Mouse (Mus musculus): Measurements from ENCODE around the gene Gna12. TPM values are rescaled to one million over a fixed set of nuclear protein-coding genes. Genes with fewer than 3 reads are reported as not detected.

Gene Gna12
- polyA plus RNA-seq, 1 experiment from 2014 or later, result 49.7 TPM

DNA sequence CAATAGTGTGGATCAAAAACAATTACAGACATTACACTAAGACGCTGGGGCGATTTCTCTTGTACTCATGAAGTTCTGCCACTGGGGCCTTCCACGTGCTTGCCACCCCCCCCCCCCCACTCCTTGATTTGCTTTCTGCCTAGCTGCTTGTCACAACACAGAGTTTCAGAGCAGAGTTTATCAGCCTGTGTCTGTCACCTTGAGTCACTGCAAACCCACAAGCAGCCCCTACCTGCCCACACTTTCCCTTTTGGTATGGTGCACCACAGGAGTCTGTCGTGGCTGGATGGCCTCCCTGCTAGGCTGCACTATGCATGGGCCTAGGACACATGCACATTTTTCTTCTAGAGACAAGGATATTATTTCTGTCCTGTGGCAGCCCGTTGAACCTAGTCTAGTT lies 31.5 kb downstream of the Gna12 start:
- no peak overlapping the region for H3K4me3 ChIP-seq (ENCODE audit: low read depth, low read length)
- no peaks in the 10 kb centered on the region for H3K27me3 ChIP-seq (ENCODE audit: control insufficient read depth, insufficient read depth, low read length)
- DNase-seq (ENCODE audit: low spot score) (no peak), ATAC-seq (replicated peaks; ENCODE audit: low FRiP score) (no peak)
- 80% methylated on average over 5 of the region's 5 CpGs for WGBS
- no peaks in the 10 kb centered on the region for H3K4me1 ChIP-seq (replicated peaks; ENCODE audit: control insufficient read depth, insufficient read depth, low read length)
- no peak overlapping the region for H3K27ac ChIP-seq (ENCODE audit: low read depth, low read length)
- H3K4me2 ChIP-seq (ENCODE audit: low read depth, low read length, severe bottlenecking), result no peak overlapping the region
- H3K9ac ChIP-seq (ENCODE audit: low read length), result no peak overlapping the region
- no peaks in the 10 kb centered on the region for H3K36me3 ChIP-seq (ENCODE audit: control insufficient read depth, insufficient read depth, low read length)
- no peaks in the 10 kb centered on the region for H3K9me3 ChIP-seq (ENCODE audit: control insufficient read depth, low read length)

DNA sequence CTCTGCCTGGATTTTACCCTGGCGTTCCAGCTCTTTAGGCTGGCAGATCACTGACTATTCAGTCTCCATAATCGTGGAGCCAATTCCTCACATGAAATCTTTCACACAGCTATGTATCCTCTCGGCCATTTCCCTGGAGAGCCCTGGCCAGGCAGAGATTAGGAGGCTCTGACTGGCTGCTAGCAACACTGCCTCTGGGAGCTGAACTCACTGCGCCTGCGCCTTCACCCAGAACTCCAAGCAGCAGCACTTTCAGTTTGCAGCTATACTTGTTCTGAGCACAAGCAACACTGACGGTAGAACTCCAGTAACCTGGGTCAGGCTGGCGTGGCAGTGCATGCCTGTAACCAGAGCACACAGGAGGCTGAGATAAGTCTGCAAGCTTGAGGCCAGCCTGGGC lies 32.1 kb downstream of the Gna12 start:
- DNase-seq (ENCODE audit: low spot score), result no peak
- no peak overlapping the region for H3K4me2 ChIP-seq (ENCODE audit: low read depth, low read length, severe bottlenecking)
- no peaks in the 10 kb centered on the region for H3K36me3 ChIP-seq (ENCODE audit: control insufficient read depth, insufficient read depth, low read length)
- no peak overlapping the region for H3K4me3 ChIP-seq (ENCODE audit: low read depth, low read length)
- no peak overlapping the region for H3K9ac ChIP-seq (ENCODE audit: low read length)
- H3K9me3 ChIP-seq (ENCODE audit: control insufficient read depth, low read length), result no peaks in the 10 kb centered on the region
- no peaks in the 10 kb centered on the region for H3K27me3 ChIP-seq (ENCODE audit: control insufficient read depth, insufficient read depth, low read length)
- no peak overlapping the region for H3K27ac ChIP-seq (ENCODE audit: low read depth, low read length)
- no peak for ATAC-seq (replicated peaks; ENCODE audit: low FRiP score)
- WGBS, result 82% methylated on average over 7 of the region's 7 CpGs
- H3K4me1 ChIP-seq (replicated peaks; ENCODE audit: control insufficient read depth, insufficient read depth, low read length), result no peaks in the 10 kb centered on the region

DNA sequence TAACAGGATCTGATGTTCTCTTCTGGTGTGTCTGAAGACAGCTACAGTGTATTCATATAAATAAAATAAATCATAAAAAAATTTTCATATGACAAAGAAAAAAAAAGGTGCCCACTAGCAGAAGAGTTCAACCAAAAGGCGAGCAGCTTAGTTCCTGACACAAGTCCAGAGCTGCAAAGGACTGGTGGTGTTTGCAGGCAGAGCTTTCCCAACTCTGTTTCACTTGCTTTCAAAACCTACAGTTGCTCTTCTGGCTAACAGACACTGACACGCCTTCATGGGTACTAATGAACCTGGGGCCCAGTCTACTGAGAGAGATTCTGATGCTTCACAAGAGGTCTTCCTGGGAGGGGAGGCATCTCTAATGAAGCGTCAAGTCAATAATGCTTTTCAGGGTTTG lies 34.2 kb downstream of the Gna12 start:
- no peaks in the 10 kb centered on the region for H3K27me3 ChIP-seq (ENCODE audit: control insufficient read depth, insufficient read depth, low read length)
- DNase-seq (ENCODE audit: low spot score), result no peak
- H3K4me1 ChIP-seq (replicated peaks; ENCODE audit: control insufficient read depth, insufficient read depth, low read length), result peaks cover 9% of the 10 kb centered on the region; the same call in 1 of the 2 replicates
- 78% methylated on average over 3 of the region's 3 CpGs for WGBS
- ATAC-seq (replicated peaks; ENCODE audit: low FRiP score), result no peak
- H3K36me3 ChIP-seq (ENCODE audit: control insufficient read depth, insufficient read depth, low read length), result no peaks in the 10 kb centered on the region
- no peaks in the 10 kb centered on the region for H3K9me3 ChIP-seq (ENCODE audit: control insufficient read depth, low read length)
- no peak overlapping the region for H3K27ac ChIP-seq (ENCODE audit: low read depth, low read length)
- no peak overlapping the region for H3K4me2 ChIP-seq (ENCODE audit: low read depth, low read length, severe bottlenecking)
- H3K4me3 ChIP-seq (ENCODE audit: low read depth, low read length), result no peak overlapping the region
- H3K9ac ChIP-seq (ENCODE audit: low read length), result no peak overlapping the region

DNA sequence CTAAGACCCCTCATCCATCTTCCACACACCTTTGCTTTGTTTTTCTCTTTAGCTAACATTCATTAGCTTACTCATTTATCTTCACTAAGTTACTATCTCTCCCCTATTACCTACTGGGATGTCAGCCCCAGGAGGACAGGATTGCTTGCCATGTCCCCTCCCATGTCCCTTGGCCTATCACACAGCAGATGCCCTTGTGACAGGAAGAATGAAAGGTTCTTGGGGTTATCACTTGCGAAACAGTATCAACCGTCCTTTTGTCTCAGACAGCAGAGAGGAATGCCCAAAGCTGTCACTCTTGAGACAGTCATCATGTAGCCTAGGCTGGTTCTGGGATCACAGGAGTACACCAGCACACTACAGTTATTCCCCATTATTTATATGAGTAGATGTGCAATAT lies 35.1 kb downstream of the Gna12 start:
- DNase-seq (ENCODE audit: low spot score) (no peak), ATAC-seq (replicated peaks; ENCODE audit: low FRiP score) (no peak)
- Histone ChIP-seq H3K4me2 (ENCODE audit: low read depth, low read length, severe bottlenecking) (no peak overlapping the region), H3K36me3 (ENCODE audit: control insufficient read depth, insufficient read depth, low read length) (no peaks in the 10 kb centered on the region), H3K9ac (ENCODE audit: low read length) (no peak overlapping the region), H3K4me3 (ENCODE audit: low read depth, low read length) (no peak overlapping the region), H3K9me3 (ENCODE audit: control insufficient read depth, low read length) (no peaks in the 10 kb centered on the region), H3K27me3 (ENCODE audit: control insufficient read depth, insufficient read depth, low read length) (no peaks in the 10 kb centered on the region), H3K27ac (ENCODE audit: low read depth, low read length) (no peak overlapping the region), H3K4me1 (replicated peaks; ENCODE audit: control insufficient read depth, insufficient read depth, low read length) (peaks cover 13% of the 10 kb centered on the region; the same call in 1 of the 2 replicates)
- 80% methylated on average over 2 of the region's 2 CpGs for WGBS

DNA sequence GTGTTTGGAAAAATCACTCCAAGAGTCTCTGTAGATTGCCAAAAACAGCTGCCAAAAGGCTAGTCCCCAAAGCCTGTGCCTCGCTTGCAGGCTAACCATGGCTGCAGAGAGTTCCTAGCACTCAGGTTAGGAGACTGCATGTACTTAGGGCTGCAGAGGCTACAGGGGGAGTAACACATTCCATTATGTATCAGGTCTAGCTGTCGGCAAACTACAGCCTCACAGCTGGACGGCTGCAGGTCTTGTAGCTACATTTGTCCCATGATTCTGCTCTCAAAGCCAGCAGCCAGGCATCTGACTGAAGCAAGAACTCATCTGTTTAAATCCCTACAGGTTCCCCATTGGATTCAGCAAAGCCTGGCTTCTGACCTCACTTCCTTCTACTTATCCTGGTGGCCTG lies 35.5 kb downstream of the Gna12 start:
- 47% methylated on average over 3 of the region's 3 CpGs for WGBS
- Histone ChIP-seq H3K9ac (ENCODE audit: low read length) (no peak overlapping the region), H3K4me2 (ENCODE audit: low read depth, low read length, severe bottlenecking) (no peak overlapping the region), H3K9me3 (ENCODE audit: control insufficient read depth, low read length) (no peaks in the 10 kb centered on the region), H3K27ac (ENCODE audit: low read depth, low read length) (no peak overlapping the region), H3K36me3 (ENCODE audit: control insufficient read depth, insufficient read depth, low read length) (no peaks in the 10 kb centered on the region), H3K4me1 (replicated peaks; ENCODE audit: control insufficient read depth, insufficient read depth, low read length) (peaks cover 13% of the 10 kb centered on the region; the same call in 1 of the 2 replicates), H3K27me3 (ENCODE audit: control insufficient read depth, insufficient read depth, low read length) (no peaks in the 10 kb centered on the region), H3K4me3 (ENCODE audit: low read depth, low read length) (no peak overlapping the region)
- no peak for ATAC-seq (replicated peaks; ENCODE audit: low FRiP score)
- DNase-seq (ENCODE audit: low spot score), result no peak

DNA sequence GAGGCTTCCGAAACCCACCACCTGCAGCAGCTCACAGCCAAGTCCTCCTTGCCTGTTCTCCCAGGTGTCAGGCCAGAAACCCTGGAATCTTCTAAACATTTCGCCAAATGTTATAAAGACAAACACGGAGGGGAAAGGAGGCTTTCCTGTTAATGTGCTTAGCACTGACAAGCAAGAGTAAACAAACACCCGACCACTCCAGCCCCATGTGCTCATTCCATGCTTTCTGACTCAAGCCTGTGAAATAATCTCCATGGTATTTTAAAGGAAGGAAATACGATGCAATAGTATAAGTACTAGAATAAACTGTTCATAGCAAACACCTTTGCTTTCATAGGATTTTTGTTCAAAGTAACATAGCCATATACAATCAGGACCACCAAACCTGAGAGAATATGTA lies 38.0 kb downstream of the Gna12 start:
- no peak for DNase-seq (ENCODE audit: low spot score)
- ATAC-seq (replicated peaks; ENCODE audit: low FRiP score), result no peak
- H3K4me3 ChIP-seq (ENCODE audit: low read depth, low read length), result no peak overlapping the region
- H3K36me3 ChIP-seq (ENCODE audit: control insufficient read depth, insufficient read depth, low read length), result no peaks in the 10 kb centered on the region
- H3K9me3 ChIP-seq (ENCODE audit: control insufficient read depth, low read length), result no peaks in the 10 kb centered on the region
- H3K27me3 ChIP-seq (ENCODE audit: control insufficient read depth, insufficient read depth, low read length), result no peaks in the 10 kb centered on the region
- H3K9ac ChIP-seq (ENCODE audit: low read length), result peak overlapping the region; percentile 30
- H3K4me2 ChIP-seq (ENCODE audit: low read depth, low read length, severe bottlenecking), result no peak overlapping the region
- peaks cover 13% of the 10 kb centered on the region; the same call in 1 of the 2 replicates for H3K4me1 ChIP-seq (replicated peaks; ENCODE audit: control insufficient read depth, insufficient read depth, low read length)
- 67% methylated on average over 5 of the region's 5 CpGs for WGBS
- H3K27ac ChIP-seq (ENCODE audit: low read depth, low read length), result no peak overlapping the region

DNA sequence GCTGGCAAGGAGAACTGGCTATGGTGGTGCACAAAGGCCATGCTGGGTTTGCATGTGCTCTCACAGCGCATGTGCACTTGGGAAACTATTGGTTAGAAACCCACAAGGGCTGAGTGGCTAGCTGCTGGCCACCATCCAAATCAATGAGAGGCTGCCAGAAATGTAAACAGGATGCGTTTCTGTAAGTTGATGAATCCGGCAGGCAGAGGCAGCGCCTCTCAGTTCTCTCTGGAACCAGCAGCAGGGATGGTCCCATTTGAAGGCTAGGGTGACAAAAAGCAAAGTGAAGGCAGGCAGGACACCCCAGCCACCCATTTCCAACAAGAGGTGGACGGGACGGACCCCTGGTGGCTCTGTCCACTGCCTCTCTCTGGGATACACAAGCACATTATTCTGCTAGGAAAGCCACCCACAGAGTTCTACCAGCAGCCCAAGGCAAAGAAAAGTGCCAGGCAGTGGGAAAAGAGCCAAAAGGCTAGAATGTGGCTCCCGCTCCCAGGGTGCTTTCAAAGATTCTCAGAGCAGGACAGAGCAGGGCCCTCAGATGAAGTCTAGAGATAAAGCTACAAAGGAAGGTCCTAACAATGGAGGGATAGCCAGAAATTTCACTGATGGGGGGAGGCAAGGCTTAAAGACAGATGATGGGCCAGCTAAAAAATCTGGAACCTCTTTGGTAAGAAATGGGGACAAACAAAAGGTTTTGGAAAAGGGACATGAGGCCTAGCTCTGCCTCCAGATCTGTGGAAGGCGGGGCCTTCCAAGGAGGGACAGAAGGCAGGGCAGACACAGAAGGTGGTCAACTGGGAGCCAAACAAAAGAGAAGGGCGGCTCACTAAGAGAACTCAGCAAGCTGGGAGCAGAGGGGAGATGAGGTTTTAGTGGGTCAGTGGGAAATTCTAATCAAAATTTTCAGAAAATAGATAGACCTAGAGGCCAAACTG lies 39.0 kb downstream of the Gna12 start:
- Histone ChIP-seq H3K27ac (ENCODE audit: low read depth, low read length) (peak overlapping the region; percentile 65), H3K4me2 (ENCODE audit: low read depth, low read length, severe bottlenecking) (no peak overlapping the region), H3K36me3 (ENCODE audit: control insufficient read depth, insufficient read depth, low read length) (no peaks in the 10 kb centered on the region), H3K9me3 (ENCODE audit: control insufficient read depth, low read length) (no peaks in the 10 kb centered on the region), H3K27me3 (ENCODE audit: control insufficient read depth, insufficient read depth, low read length) (no peaks in the 10 kb centered on the region), H3K9ac (ENCODE audit: low read length) (peak overlapping the region; percentile 30), H3K4me3 (ENCODE audit: low read depth, low read length) (no peak overlapping the region), H3K4me1 (replicated peaks; ENCODE audit: control insufficient read depth, insufficient read depth, low read length) (peaks cover 13% of the 10 kb centered on the region; the same call in 1 of the 2 replicates)
- WGBS, result 37% methylated on average over 9 of the region's 9 CpGs
- DNase-seq (ENCODE audit: low spot score) (no peak), ATAC-seq (replicated peaks; ENCODE audit: low FRiP score) (peak; percentile 56; the same call in 1 of the 2 replicates)

DNA sequence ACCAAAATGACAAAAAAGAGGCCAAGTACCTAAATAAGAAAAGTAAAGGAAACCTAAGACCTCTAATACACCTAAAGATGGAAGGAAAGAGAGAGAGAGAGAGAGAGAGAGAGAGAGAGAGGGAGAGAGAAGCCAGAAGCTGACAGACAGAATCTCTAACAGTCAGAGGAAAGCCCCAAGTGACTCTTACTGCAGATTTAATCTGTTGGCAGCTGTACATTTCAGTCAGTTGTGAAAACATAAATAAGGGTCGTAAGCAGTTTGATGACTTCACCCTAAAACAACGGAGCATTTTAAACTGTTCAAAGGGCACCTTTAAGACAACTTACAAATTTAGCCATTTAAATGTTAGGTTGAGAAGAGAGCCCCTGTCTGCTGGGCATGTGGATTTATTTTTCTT lies 39.8 kb downstream of the Gna12 start:
- H3K4me1 ChIP-seq (replicated peaks; ENCODE audit: control insufficient read depth, insufficient read depth, low read length), result peaks cover 13% of the 10 kb centered on the region; the same call in 1 of the 2 replicates
- no peaks in the 10 kb centered on the region for H3K9me3 ChIP-seq (ENCODE audit: control insufficient read depth, low read length)
- H3K9ac ChIP-seq (ENCODE audit: low read length), result no peak overlapping the region
- H3K27me3 ChIP-seq (ENCODE audit: control insufficient read depth, insufficient read depth, low read length), result no peaks in the 10 kb centered on the region
- H3K4me3 ChIP-seq (ENCODE audit: low read depth, low read length), result no peak overlapping the region
- ATAC-seq (replicated peaks; ENCODE audit: low FRiP score), result no peak
- H3K36me3 ChIP-seq (ENCODE audit: control insufficient read depth, insufficient read depth, low read length), result no peaks in the 10 kb centered on the region
- peak overlapping the region; percentile 65 for H3K27ac ChIP-seq (ENCODE audit: low read depth, low read length)
- H3K4me2 ChIP-seq (ENCODE audit: low read depth, low read length, severe bottlenecking), result no peak overlapping the region
- WGBS, result 87% methylated on average over 2 of the region's 2 CpGs
- no peak for DNase-seq (ENCODE audit: low spot score)

DNA sequence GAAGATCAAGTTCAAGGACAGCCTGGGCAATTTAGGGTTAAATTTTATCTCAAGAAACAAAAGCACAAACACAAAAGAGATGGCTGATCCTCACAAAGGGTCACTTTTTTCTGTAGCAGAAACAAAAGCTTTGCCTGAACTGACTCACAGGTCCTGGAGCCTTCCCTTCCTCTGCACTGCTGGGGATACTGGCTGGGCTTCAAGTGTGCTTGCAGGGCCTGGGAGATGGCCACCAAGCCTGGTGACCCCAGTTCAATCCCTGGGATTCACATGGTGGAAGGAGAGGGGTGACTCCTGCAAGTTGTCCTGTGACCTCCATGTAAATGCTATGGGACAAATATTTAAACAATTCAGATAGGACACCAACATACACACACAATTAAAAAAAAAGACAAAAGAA lies 40.7 kb downstream of the Gna12 start:
- Histone ChIP-seq H3K4me1 (replicated peaks; ENCODE audit: control insufficient read depth, insufficient read depth, low read length) (peaks cover 13% of the 10 kb centered on the region; the same call in 1 of the 2 replicates), H3K27ac (ENCODE audit: low read depth, low read length) (no peak overlapping the region), H3K4me2 (ENCODE audit: low read depth, low read length, severe bottlenecking) (no peak overlapping the region), H3K9me3 (ENCODE audit: control insufficient read depth, low read length) (no peaks in the 10 kb centered on the region), H3K36me3 (ENCODE audit: control insufficient read depth, insufficient read depth, low read length) (no peaks in the 10 kb centered on the region), H3K27me3 (ENCODE audit: control insufficient read depth, insufficient read depth, low read length) (no peaks in the 10 kb centered on the region), H3K9ac (ENCODE audit: low read length) (no peak overlapping the region), H3K4me3 (ENCODE audit: low read depth, low read length) (no peak overlapping the region)
- no peak for DNase-seq (ENCODE audit: low spot score)
- no peak for ATAC-seq (replicated peaks; ENCODE audit: low FRiP score)

Measured in forebrain, embryonic 11.5 days (tissue).